Mouse (Mus musculus): ENCODE data around the gene Krt87. TPM values are rescaled to one million over a fixed set of nuclear protein-coding genes. Genes with fewer than 3 reads are reported as not detected.
A peak's percentile ranks its signal among the peaks of the same experiment; 100 is the strongest.

Gene Krt87
- polyA plus RNA-seq (2014; fragmentation: Nextera tagmentation; extraction: Ambion mirVana) = 0.17 TPM in 1 of 2 replicates, not detected in the other

- Histone ChIP-seq H3K27ac (ENCODE audit: low read depth) (no peak within 1 kb of the TSS), H3K4me2 (ENCODE audit: low read length) (peak within 1 kb of the TSS; percentile 37), H3K9me3 (ENCODE audit: control insufficient read depth, low read length) (no peaks in the 10 kb centered on the region), H3K9ac (ENCODE audit: low read length) (no peak within 1 kb of the TSS), H3K4me1 (replicated peaks; ENCODE audit: control insufficient read depth, insufficient read depth, low read length) (no peaks in the 10 kb centered on the region; the same call in 1 of the 2 replicates), H3K36me3 (ENCODE audit: control insufficient read depth, insufficient read depth, low read length) (no peaks in the 10 kb centered on the region), H3K4me3 (ENCODE audit: low read depth, low read length) (peak within 1 kb of the TSS; percentile 16), H3K27me3 (replicated peaks; ENCODE audit: control insufficient read depth, insufficient read depth, low read length) (peaks cover 30% of the 10 kb centered on the region)
- WGBS = 3% methylated on average over 34 of the region's 34 CpGs
- DNase-seq (ENCODE audit: low spot score) (no peak), ATAC-seq (replicated peaks; ENCODE audit: low FRiP score, low TSS enrichment, low read depth) (no peak)
Observed at GRCm38 (mm10) chr15:101438555-101438954, at the start of gene Krt87. Gene Krt87 (minus strand): TSS chr15:101438804.

- WGBS = 79% methylated on average over 11 of the region's 11 CpGs
- H3K4me1 ChIP-seq (replicated peaks; ENCODE audit: control insufficient read depth, insufficient read depth, low read length) = no peaks in the 10 kb centered on the region
- no peak overlapping the region for H3K4me3 ChIP-seq (ENCODE audit: low read depth, low read length)
- no peak for DNase-seq (ENCODE audit: low spot score)
- no peaks in the 10 kb centered on the region for H3K36me3 ChIP-seq (ENCODE audit: control insufficient read depth, insufficient read depth, low read length)
- no peak overlapping the region for H3K27ac ChIP-seq (ENCODE audit: low read depth)
- H3K9me3 ChIP-seq (ENCODE audit: control insufficient read depth, low read length) = no peaks in the 10 kb centered on the region
- H3K4me2 ChIP-seq (ENCODE audit: low read length) = no peak overlapping the region
- no peak for ATAC-seq (replicated peaks; ENCODE audit: low FRiP score, low TSS enrichment, low read depth)
- no peaks in the 10 kb centered on the region for H3K27me3 ChIP-seq (replicated peaks; ENCODE audit: control insufficient read depth, insufficient read depth, low read length)
- no peak overlapping the region for H3K9ac ChIP-seq (ENCODE audit: low read length)
Observed at GRCm38 (mm10) chr15:101485911-101486635, 47.5 kb upstream of the Krt87 start.

GRCm38 (mm10) chr15:101484939-101485338 is 46.3 kb upstream of the Krt87 start:
- no peak for DNase-seq (ENCODE audit: low spot score)
- no peak for ATAC-seq (replicated peaks; ENCODE audit: low FRiP score, low TSS enrichment, low read depth)
- H3K9ac ChIP-seq (ENCODE audit: low read length) = no peak overlapping the region
- no peaks in the 10 kb centered on the region for H3K4me1 ChIP-seq (replicated peaks; ENCODE audit: control insufficient read depth, insufficient read depth, low read length)
- H3K27ac ChIP-seq (ENCODE audit: low read depth) = no peak overlapping the region
- WGBS = 52% methylated on average over 1 of the region's 1 CpGs
- H3K36me3 ChIP-seq (ENCODE audit: control insufficient read depth, insufficient read depth, low read length) = no peaks in the 10 kb centered on the region
- H3K4me3 ChIP-seq (ENCODE audit: low read depth, low read length) = no peak overlapping the region
- no peaks in the 10 kb centered on the region for H3K9me3 ChIP-seq (ENCODE audit: control insufficient read depth, low read length)
- no peaks in the 10 kb centered on the region for H3K27me3 ChIP-seq (replicated peaks; ENCODE audit: control insufficient read depth, insufficient read depth, low read length)
- H3K4me2 ChIP-seq (ENCODE audit: low read length) = no peak overlapping the region

- Histone ChIP-seq H3K27ac (ENCODE audit: low read depth) (no peak overlapping the region), H3K4me1 (replicated peaks; ENCODE audit: control insufficient read depth, insufficient read depth, low read length) (no peaks in the 10 kb centered on the region), H3K9me3 (ENCODE audit: control insufficient read depth, low read length) (no peaks in the 10 kb centered on the region), H3K4me3 (ENCODE audit: low read depth, low read length) (no peak overlapping the region), H3K4me2 (ENCODE audit: low read length) (no peak overlapping the region), H3K36me3 (ENCODE audit: control insufficient read depth, insufficient read depth, low read length) (no peaks in the 10 kb centered on the region), H3K27me3 (replicated peaks; ENCODE audit: control insufficient read depth, insufficient read depth, low read length) (0 out of 2 replicates have a peak, but pooled peaks cover 3% of the 10 kb centered on the region), H3K9ac (ENCODE audit: low read length) (no peak overlapping the region)
- ATAC-seq (replicated peaks; ENCODE audit: low FRiP score, low TSS enrichment, low read depth) (no peak; the same call in 1 of the 2 replicates), DNase-seq (ENCODE audit: low spot score) (no peak)
- 67% methylated on average over 1 of the region's 1 CpGs for WGBS
Observed at GRCm38 (mm10) chr15:101483646-101484045, 45.0 kb upstream of the Krt87 start.

- no peak overlapping the region for H3K4me2 ChIP-seq (ENCODE audit: low read length)
- no peaks in the 10 kb centered on the region for H3K9me3 ChIP-seq (ENCODE audit: control insufficient read depth, low read length)
- WGBS = 28% methylated on average over 4 of the region's 4 CpGs
- no peaks in the 10 kb centered on the region for H3K4me1 ChIP-seq (replicated peaks; ENCODE audit: control insufficient read depth, insufficient read depth, low read length)
- 0 out of 2 replicates have a peak, but pooled peaks cover 3% of the 10 kb centered on the region for H3K27me3 ChIP-seq (replicated peaks; ENCODE audit: control insufficient read depth, insufficient read depth, low read length)
- H3K27ac ChIP-seq (ENCODE audit: low read depth) = no peak overlapping the region
- no peak overlapping the region for H3K9ac ChIP-seq (ENCODE audit: low read length)
- no peaks in the 10 kb centered on the region for H3K36me3 ChIP-seq (ENCODE audit: control insufficient read depth, insufficient read depth, low read length)
- ATAC-seq (replicated peaks; ENCODE audit: low FRiP score, low TSS enrichment, low read depth) = no peak
- DNase-seq (ENCODE audit: low spot score) = no peak
- H3K4me3 ChIP-seq (ENCODE audit: low read depth, low read length) = no peak overlapping the region
Observed at GRCm38 (mm10) chr15:101482056-101482455, 43.5 kb upstream of the Krt87 start.

- DNase-seq (ENCODE audit: low spot score) = no peak
Observed at GRCm38 (mm10) chr15:101479666-101480060, 41.1 kb upstream of the Krt87 start.

GRCm38 (mm10) chr15:101479007-101479665 is 40.5 kb upstream of the Krt87 start:
- WGBS = 5% methylated on average over 31 of the region's 31 CpGs
- H3K27ac ChIP-seq (ENCODE audit: low read depth) = no peak overlapping the region
- no peaks in the 10 kb centered on the region for H3K4me1 ChIP-seq (replicated peaks; ENCODE audit: control insufficient read depth, insufficient read depth, low read length)
- DNase-seq (ENCODE audit: low spot score) (peak; percentile 83), ATAC-seq (replicated peaks; ENCODE audit: low FRiP score, low TSS enrichment, low read depth) (peak; percentile 47; the same call in 1 of the 2 replicates)
- peak overlapping the region; percentile 2 for H3K4me3 ChIP-seq (ENCODE audit: low read depth, low read length)
- peak overlapping the region; percentile 1; the same call in 1 of the 2 replicates for H3K9ac ChIP-seq (ENCODE audit: low read length)
- no peaks in the 10 kb centered on the region for H3K9me3 ChIP-seq (ENCODE audit: control insufficient read depth, low read length)
- peak overlapping the region; percentile 41 for H3K4me2 ChIP-seq (ENCODE audit: low read length)
- no peaks in the 10 kb centered on the region for H3K36me3 ChIP-seq (ENCODE audit: control insufficient read depth, insufficient read depth, low read length)
- 0 out of 2 replicates have a peak, but pooled peaks cover 3% of the 10 kb centered on the region for H3K27me3 ChIP-seq (replicated peaks; ENCODE audit: control insufficient read depth, insufficient read depth, low read length)

More at GRCm38 (mm10) chr15:101479666-101480060, 41.1 kb upstream of the Krt87 start:
- Histone ChIP-seq H3K27me3 (replicated peaks; ENCODE audit: control insufficient read depth, insufficient read depth, low read length) (0 out of 2 replicates have a peak, but pooled peaks cover 3% of the 10 kb centered on the region), H3K4me1 (replicated peaks; ENCODE audit: control insufficient read depth, insufficient read depth, low read length) (no peaks in the 10 kb centered on the region), H3K9me3 (ENCODE audit: control insufficient read depth, low read length) (no peaks in the 10 kb centered on the region), H3K36me3 (ENCODE audit: control insufficient read depth, insufficient read depth, low read length) (no peaks in the 10 kb centered on the region), H3K9ac (ENCODE audit: low read length) (peak overlapping the region; percentile 1; the same call in 1 of the 2 replicates), H3K27ac (ENCODE audit: low read depth) (no peak overlapping the region), H3K4me2 (ENCODE audit: low read length) (peak overlapping the region; percentile 41), H3K4me3 (ENCODE audit: low read depth, low read length) (peak overlapping the region; percentile 2)
- WGBS = 33% methylated on average over 11 of the region's 11 CpGs
- no peak for ATAC-seq (replicated peaks; ENCODE audit: low FRiP score, low TSS enrichment, low read depth)

GRCm38 (mm10) chr15:101472952-101473528 is 34.4 kb upstream of the Krt87 start, which contains the start of gene Krt86:
Gene Krt86 (plus strand): TSS chr15:101473478.
- H3K4me2 ChIP-seq (ENCODE audit: low read length) = no peak within 1 kb of the TSS
- H3K4me3 ChIP-seq (ENCODE audit: low read depth, low read length) = no peak within 1 kb of the TSS
- WGBS = 25% methylated on average over 10 of the region's 10 CpGs
- no peak within 1 kb of the TSS for H3K9ac ChIP-seq (ENCODE audit: low read length)
- no peak for ATAC-seq (replicated peaks; ENCODE audit: low FRiP score, low TSS enrichment, low read depth)
- DNase-seq (ENCODE audit: low spot score) = peak; percentile 89
- H3K9me3 ChIP-seq (ENCODE audit: control insufficient read depth, low read length) = no peaks in the 10 kb centered on the region
- no peaks in the 10 kb centered on the region for H3K4me1 ChIP-seq (replicated peaks; ENCODE audit: control insufficient read depth, insufficient read depth, low read length)
- H3K36me3 ChIP-seq (ENCODE audit: control insufficient read depth, insufficient read depth, low read length) = no peaks in the 10 kb centered on the region
- H3K27ac ChIP-seq (ENCODE audit: low read depth) = no peak within 1 kb of the TSS
- H3K27me3 ChIP-seq (replicated peaks; ENCODE audit: control insufficient read depth, insufficient read depth, low read length) = no peaks in the 10 kb centered on the region
